Mouse (Mus musculus): Measurements from ENCODE around the gene Gm7145.
"Not testable (repeated sequence)": the region's sequence is repeated elsewhere in the genome, so short reads cannot be mapped to it uniquely, and the experiment has no call there.

Gene Gm7145

GRCm38 (mm10) chr1:117965639-117966038 lies at the start of gene Gm7145:
Gene Gm7145, plus strand, starts transcription at chr1:117965939.
- DNase-seq (ENCODE audit: low read depth, low spot score) = no peak

- not testable (repeated sequence) for DNase-seq (ENCODE audit: low read depth, low spot score)
Observed at GRCm38 (mm10) chr1:117927715-117928114, 38.0 kb upstream of the Gm7145 start, which contains the start of gene Gm28168. Gene Gm28168, plus strand, starts transcription at chr1:117928015.

DNA sequence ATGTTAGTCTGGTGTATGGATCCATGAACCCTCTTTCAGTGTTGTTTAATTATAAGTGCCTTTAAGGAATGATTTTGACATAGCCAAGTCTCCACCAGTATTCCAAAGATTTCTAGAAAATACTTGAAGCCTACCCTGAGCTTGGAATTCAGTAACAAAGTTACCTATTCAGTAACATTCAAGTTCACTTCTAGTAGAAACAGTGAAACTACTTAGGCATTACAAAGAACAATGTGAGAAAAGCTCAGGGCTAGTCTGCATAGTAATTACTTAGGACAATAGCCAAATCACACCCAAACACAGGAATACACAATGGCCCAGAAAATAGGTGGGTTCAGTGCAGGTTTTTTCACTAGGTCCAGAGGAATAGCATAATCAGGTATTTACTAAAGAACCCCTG lies 38.1 kb downstream of the Gm7145 start:
- DNase-seq (ENCODE audit: low read depth, low spot score) = not testable (repeated sequence)

DNA sequence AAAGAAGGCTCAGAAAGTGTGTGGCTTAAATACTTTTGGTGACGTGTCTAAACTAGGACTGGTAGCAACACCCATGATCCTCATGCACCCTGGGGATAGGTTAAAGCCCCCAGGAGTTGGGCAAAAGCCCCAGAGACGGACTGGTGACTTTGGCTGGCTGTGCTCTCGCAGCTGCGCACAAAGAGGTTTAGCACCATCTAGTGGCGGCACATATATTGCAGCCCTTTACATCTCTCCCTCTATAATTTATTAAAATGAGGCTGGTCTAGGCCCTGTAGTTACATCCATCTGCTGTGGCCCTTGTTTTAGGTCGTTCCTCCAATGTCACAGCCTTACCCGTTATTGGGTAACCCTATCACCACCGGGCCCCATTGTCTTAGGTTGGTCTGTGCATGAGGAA lies 47.0 kb downstream of the Gm7145 start:
- DNase-seq (ENCODE audit: low read depth, low spot score) = not testable (repeated sequence)

Measured in CD4-positive helper T cell, adult 2 months (primary cell).